Mouse (Mus musculus): Measurements from ENCODE around the gene Pdcd11. TPM values are rescaled to one million over a fixed set of nuclear protein-coding genes. Genes with fewer than 3 reads are reported as not detected.

The Pdcd11 gene
- polyA plus RNA-seq, 1 experiment from 2014 or later = 11.1 TPM

- ATAC-seq (ENCODE audit: low FRiP score, low TSS enrichment) = no peak
- Histone ChIP-seq H3K4me2 (replicated peaks; ENCODE audit: low read depth, low read length) (no peak overlapping the region), H3K27ac (ENCODE audit: low read depth, low read length) (no peak overlapping the region), H3K27me3 (ENCODE audit: control insufficient read depth, insufficient read depth, low read length) (no peaks in the 10 kb centered on the region), H3K36me3 (ENCODE audit: control insufficient read depth, insufficient read depth, low read length) (peaks cover 98% of the 10 kb centered on the region), H3K4me1 (ENCODE audit: control insufficient read depth, insufficient read depth, low read length) (no peaks in the 10 kb centered on the region), H3K4me3 (ENCODE audit: low read length) (no peak overlapping the region), H3K9ac (ENCODE audit: low read depth, low read length) (no peak overlapping the region), H3K9me3 (ENCODE audit: control insufficient read depth, low read length) (no peaks in the 10 kb centered on the region)
- 94% methylated on average over 9 of the region's 9 CpGs for WGBS
These were observed 14.2 kb downstream of the Pdcd11 start for GRCm38 (mm10) chr19:47104641-47105271.

GRCm38 (mm10) chr19:47118634-47119033 is 28.1 kb downstream of the Pdcd11 start:
- no peak overlapping the region for H3K27ac ChIP-seq (ENCODE audit: low read depth, low read length)
- WGBS = 90% methylated on average over 2 of the region's 2 CpGs
- no peak overlapping the region for H3K9ac ChIP-seq (ENCODE audit: low read depth, low read length)
- H3K4me2 ChIP-seq (replicated peaks; ENCODE audit: low read depth, low read length) = no peak overlapping the region
- no peaks in the 10 kb centered on the region for H3K4me1 ChIP-seq (ENCODE audit: control insufficient read depth, insufficient read depth, low read length)
- no peak overlapping the region for H3K4me3 ChIP-seq (ENCODE audit: low read length)
- no peaks in the 10 kb centered on the region for H3K27me3 ChIP-seq (ENCODE audit: control insufficient read depth, insufficient read depth, low read length)
- no peak for ATAC-seq (ENCODE audit: low FRiP score, low TSS enrichment)
- no peaks in the 10 kb centered on the region for H3K9me3 ChIP-seq (ENCODE audit: control insufficient read depth, low read length)
- peaks cover 74% of the 10 kb centered on the region for H3K36me3 ChIP-seq (ENCODE audit: control insufficient read depth, insufficient read depth, low read length)

GRCm38 (mm10) chr19:47121054-47121453 is 30.5 kb downstream of the Pdcd11 start:
- no peak for ATAC-seq (ENCODE audit: low FRiP score, low TSS enrichment)
- Histone ChIP-seq H3K4me3 (ENCODE audit: low read length) (no peak overlapping the region), H3K9ac (ENCODE audit: low read depth, low read length) (no peak overlapping the region), H3K4me1 (ENCODE audit: control insufficient read depth, insufficient read depth, low read length) (no peaks in the 10 kb centered on the region), H3K27me3 (ENCODE audit: control insufficient read depth, insufficient read depth, low read length) (no peaks in the 10 kb centered on the region), H3K9me3 (ENCODE audit: control insufficient read depth, low read length) (no peaks in the 10 kb centered on the region), H3K4me2 (replicated peaks; ENCODE audit: low read depth, low read length) (no peak overlapping the region), H3K27ac (ENCODE audit: low read depth, low read length) (no peak overlapping the region), H3K36me3 (ENCODE audit: control insufficient read depth, insufficient read depth, low read length) (peaks cover 75% of the 10 kb centered on the region)
- 44% methylated on average over 4 of the region's 4 CpGs for WGBS

- Histone ChIP-seq H3K9ac (ENCODE audit: low read depth, low read length) (no peak overlapping the region), H3K4me3 (ENCODE audit: low read length) (no peak overlapping the region), H3K4me1 (ENCODE audit: control insufficient read depth, insufficient read depth, low read length) (no peaks in the 10 kb centered on the region), H3K27me3 (ENCODE audit: control insufficient read depth, insufficient read depth, low read length) (no peaks in the 10 kb centered on the region), H3K36me3 (ENCODE audit: control insufficient read depth, insufficient read depth, low read length) (peaks cover 76% of the 10 kb centered on the region), H3K27ac (ENCODE audit: low read depth, low read length) (no peak overlapping the region), H3K9me3 (ENCODE audit: control insufficient read depth, low read length) (no peaks in the 10 kb centered on the region), H3K4me2 (replicated peaks; ENCODE audit: low read depth, low read length) (no peak overlapping the region)
- no peak for ATAC-seq (ENCODE audit: low FRiP score, low TSS enrichment)
- WGBS = 23% methylated on average over 2 of the region's 2 CpGs
These were observed 32.2 kb downstream of the Pdcd11 start for GRCm38 (mm10) chr19:47122802-47123201.

- H3K4me2 ChIP-seq (replicated peaks; ENCODE audit: low read depth, low read length) = no peak overlapping the region
- no peak for ATAC-seq (ENCODE audit: low FRiP score, low TSS enrichment)
- H3K4me3 ChIP-seq (ENCODE audit: low read length) = no peak overlapping the region
- no peaks in the 10 kb centered on the region for H3K27me3 ChIP-seq (ENCODE audit: control insufficient read depth, insufficient read depth, low read length)
- 95% methylated on average over 10 of the region's 10 CpGs for WGBS
- no peaks in the 10 kb centered on the region for H3K9me3 ChIP-seq (ENCODE audit: control insufficient read depth, low read length)
- H3K9ac ChIP-seq (ENCODE audit: low read depth, low read length) = no peak overlapping the region
- H3K27ac ChIP-seq (ENCODE audit: low read depth, low read length) = no peak overlapping the region
- H3K4me1 ChIP-seq (ENCODE audit: control insufficient read depth, insufficient read depth, low read length) = no peaks in the 10 kb centered on the region
- peaks cover 92% of the 10 kb centered on the region for H3K36me3 ChIP-seq (ENCODE audit: control insufficient read depth, insufficient read depth, low read length)
These were observed 37.6 kb downstream of the Pdcd11 start for GRCm38 (mm10) chr19:47128164-47128563.

- Histone ChIP-seq H3K9ac (ENCODE audit: low read depth, low read length) (no peak overlapping the region), H3K36me3 (ENCODE audit: control insufficient read depth, insufficient read depth, low read length) (peaks cover 94% of the 10 kb centered on the region), H3K4me3 (ENCODE audit: low read length) (no peak overlapping the region), H3K27ac (ENCODE audit: low read depth, low read length) (no peak overlapping the region), H3K4me1 (ENCODE audit: control insufficient read depth, insufficient read depth, low read length) (no peaks in the 10 kb centered on the region), H3K27me3 (ENCODE audit: control insufficient read depth, insufficient read depth, low read length) (no peaks in the 10 kb centered on the region), H3K9me3 (ENCODE audit: control insufficient read depth, low read length) (no peaks in the 10 kb centered on the region), H3K4me2 (replicated peaks; ENCODE audit: low read depth, low read length) (no peak overlapping the region)
- WGBS = 91% methylated on average over 11 of the region's 11 CpGs
- ATAC-seq (ENCODE audit: low FRiP score, low TSS enrichment) = no peak
These were observed 38.3 kb downstream of the Pdcd11 start for GRCm38 (mm10) chr19:47128835-47129234.

- H3K4me2 ChIP-seq (replicated peaks; ENCODE audit: low read depth, low read length) = no peak overlapping the region
These were observed 40.1 kb downstream of the Pdcd11 start for GRCm38 (mm10) chr19:47130551-47131125.

GRCm38 (mm10) chr19:47133161-47133560 is 42.6 kb downstream of the Pdcd11 start:
- Histone ChIP-seq H3K27ac (ENCODE audit: low read depth, low read length) (no peak overlapping the region), H3K4me3 (ENCODE audit: low read length) (no peak overlapping the region), H3K4me1 (ENCODE audit: control insufficient read depth, insufficient read depth, low read length) (peaks cover 10% of the 10 kb centered on the region; the same call in 1 of the 2 replicates), H3K9ac (ENCODE audit: low read depth, low read length) (no peak overlapping the region), H3K36me3 (ENCODE audit: control insufficient read depth, insufficient read depth, low read length) (peaks cover 61% of the 10 kb centered on the region), H3K4me2 (replicated peaks; ENCODE audit: low read depth, low read length) (no peak overlapping the region), H3K27me3 (ENCODE audit: control insufficient read depth, insufficient read depth, low read length) (no peaks in the 10 kb centered on the region), H3K9me3 (ENCODE audit: control insufficient read depth, low read length) (no peaks in the 10 kb centered on the region)
- no peak for ATAC-seq (ENCODE audit: low FRiP score, low TSS enrichment)
- 88% methylated on average over 7 of the region's 7 CpGs for WGBS

More at GRCm38 (mm10) chr19:47130551-47131125, 40.1 kb downstream of the Pdcd11 start:
- Histone ChIP-seq H3K36me3 (ENCODE audit: control insufficient read depth, insufficient read depth, low read length) (peaks cover 84% of the 10 kb centered on the region), H3K9ac (ENCODE audit: low read depth, low read length) (no peak overlapping the region), H3K9me3 (ENCODE audit: control insufficient read depth, low read length) (no peaks in the 10 kb centered on the region), H3K27ac (ENCODE audit: low read depth, low read length) (no peak overlapping the region), H3K27me3 (ENCODE audit: control insufficient read depth, insufficient read depth, low read length) (no peaks in the 10 kb centered on the region), H3K4me1 (ENCODE audit: control insufficient read depth, insufficient read depth, low read length) (no peaks in the 10 kb centered on the region), H3K4me3 (ENCODE audit: low read length) (no peak overlapping the region)
- 95% methylated on average over 15 of the region's 15 CpGs for WGBS
- ATAC-seq (ENCODE audit: low FRiP score, low TSS enrichment) = no peak

- no peak overlapping the region for H3K27ac ChIP-seq (ENCODE audit: low read depth, low read length)
- H3K4me2 ChIP-seq (replicated peaks; ENCODE audit: low read depth, low read length) = no peak overlapping the region
- 92% methylated on average over 17 of the region's 17 CpGs for WGBS
- H3K4me3 ChIP-seq (ENCODE audit: low read length) = no peak overlapping the region
- H3K27me3 ChIP-seq (ENCODE audit: control insufficient read depth, insufficient read depth, low read length) = no peaks in the 10 kb centered on the region; the same call in 1 of the 2 replicates
- no peaks in the 10 kb centered on the region for H3K9me3 ChIP-seq (ENCODE audit: control insufficient read depth, low read length)
- no peak overlapping the region for H3K9ac ChIP-seq (ENCODE audit: low read depth, low read length)
- H3K4me1 ChIP-seq (ENCODE audit: control insufficient read depth, insufficient read depth, low read length) = peaks cover 16% of the 10 kb centered on the region; the same call in 1 of the 2 replicates
- peaks cover 37% of the 10 kb centered on the region for H3K36me3 ChIP-seq (ENCODE audit: control insufficient read depth, insufficient read depth, low read length)
- no peak for ATAC-seq (ENCODE audit: low FRiP score, low TSS enrichment)
These were observed 45.0 kb downstream of the Pdcd11 start for GRCm38 (mm10) chr19:47135568-47135967.

Measured in kidney, embryonic 14.5 days (tissue).